Mouse (Mus musculus) gastrocnemius, adult 2 months (tissue): ENCODE measurements at regions not wholly inside any gene's neighbourhood (a gene's known extent, or its start where the extent isn't known, plus 50 kb on each side); places are given as distances from the start of the nearest gene placed in this dataset.

Experiments
- DNase-seq: peaks from one replicate; pipeline ENCODE4 v3.0.0; 2022
- H3K27ac ChIP-seq: fragments of 200-600 bp; 2 replicates; pipeline ENCODE4 v1.8.1; 2022; ENCODE audit warnings: mild to moderate bottlenecking
- H3K4me3 ChIP-seq: fragments of 200-600 bp; 2 replicates; pipeline ENCODE4 v1.8.1; 2022; ENCODE audit warnings: mild to moderate bottlenecking, moderate library complexity
- CTCF ChIP-seq: fragments of 200-600 bp; IDR thresholded peaks from 2 replicates; pipeline ENCODE4 v1.8.1; 2022; ENCODE audit warnings: antibody characterized with exemption, mild to moderate bottlenecking, moderate library complexity
- intact Hi-C: fragments of 180-260 bp; cut with DNase I; formaldehyde crosslinking; loops from one replicate; pipeline ENCODE4 v1.15.1; 2025

- no peak overlapping the region for H3K4me3 ChIP-seq
- no peak for TF ChIP-seq CTCF
- DNase-seq, result no peak
- H3K27ac ChIP-seq, result no peak overlapping the region
- intact Hi-C loops, result no loop called here
Observed at GRCm38 (mm10) chr11:45190601-45191370, 573.7 kb downstream of the Ebf1 start.

- DNase-seq, result no peak
- no peak for TF ChIP-seq CTCF
- H3K4me3 ChIP-seq, result no peak overlapping the region
- H3K27ac ChIP-seq, result no peak overlapping the region
- intact Hi-C loops, result no loop called here
Observed at GRCm38 (mm10) chr11:45191392-45192189, 574.5 kb downstream of the Ebf1 start.

- TF ChIP-seq CTCF, result no peak
- Histone ChIP-seq H3K27ac (no peak overlapping the region), H3K4me3 (no peak overlapping the region)
- DNase-seq, result no peak
- intact Hi-C loops, result no loop called here
Observed at GRCm38 (mm10) chr11:45193319-45193718, 576.2 kb downstream of the Ebf1 start.

GRCm38 (mm10) chr11:45199520-45199919 is 582.4 kb downstream of the Ebf1 start:
- H3K4me3 ChIP-seq, result no peak overlapping the region
- DNase-seq, result peak; percentile 37
- H3K27ac ChIP-seq, result peak overlapping the region; percentile 79
- intact Hi-C loops, result no loop called here
- no peak for TF ChIP-seq CTCF

- Histone ChIP-seq H3K27ac (peak overlapping the region; percentile 79), H3K4me3 (no peak overlapping the region)
- peak; percentile 54 for DNase-seq
- intact Hi-C loops, result no loop called here
- no peak for TF ChIP-seq CTCF
Observed at GRCm38 (mm10) chr11:45200714-45201405, 583.7 kb downstream of the Ebf1 start.

GRCm38 (mm10) chr11:45203446-45203845 is 586.3 kb downstream of the Ebf1 start:
- no peak overlapping the region for H3K27ac ChIP-seq
- intact Hi-C loops, result no loop called here
- no peak overlapping the region for H3K4me3 ChIP-seq
- TF ChIP-seq CTCF, result no peak
- no peak for DNase-seq

- TF ChIP-seq CTCF, result no peak
- no peak for DNase-seq
- intact Hi-C loops, result no loop called here
- H3K27ac ChIP-seq, result peak overlapping the region; percentile 35
- H3K4me3 ChIP-seq, result no peak overlapping the region
Observed at GRCm38 (mm10) chr11:45206611-45207525, 589.8 kb downstream of the Ebf1 start.

- DNase-seq, result no peak
- Histone ChIP-seq H3K4me3 (no peak overlapping the region), H3K27ac (no peak overlapping the region)
- intact Hi-C loops, result no loop called here
- TF ChIP-seq CTCF, result no peak
Observed at GRCm38 (mm10) chr11:45214096-45214495, 597.0 kb downstream of the Ebf1 start.

- intact Hi-C loops, result no loop called here
- no peak for DNase-seq
- H3K27ac ChIP-seq, result no peak overlapping the region
- TF ChIP-seq CTCF, result no peak
- H3K4me3 ChIP-seq, result no peak overlapping the region
Observed at GRCm38 (mm10) chr11:45216942-45217474, 599.9 kb downstream of the Ebf1 start.

GRCm38 (mm10) chr11:45219239-45219638 is 602.1 kb downstream of the Ebf1 start:
- no peak for DNase-seq
- Histone ChIP-seq H3K4me3 (no peak overlapping the region), H3K27ac (peak overlapping the region; percentile 55)
- no peak for TF ChIP-seq CTCF
- intact Hi-C loops, result no loop called here

GRCm38 (mm10) chr11:45222021-45222420 is 604.9 kb downstream of the Ebf1 start:
- no peak for TF ChIP-seq CTCF
- DNase-seq, result no peak
- Histone ChIP-seq H3K4me3 (no peak overlapping the region), H3K27ac (no peak overlapping the region)
- intact Hi-C loops, result no loop called here
